Mouse (Mus musculus) spleen, postnatal 4 days (tissue): ENCODE measurements around the gene Wdr26.

Experiments used
- DNase-seq, 2 experiments: peaks; one replicate each; pipeline ENCODE4 v3.0.0; 2022; ENCODE audit warnings: low spot score in 2 of 2

Wdr26 gene

GRCm38 (mm10) chr1:181211920-181212633 lies at the start of gene Wdr26:
Wdr26 (minus strand) TSS chr1:181212001.
- DNase-seq, result peak; percentile 84 to 91

GRCm38 (mm10) chr1:181260949-181261696 lies 49.3 kb upstream of the Wdr26 start:
- peak; percentile 71 to 75 for DNase-seq

- peak in 1 of 2 experiments; percentile 70 for DNase-seq
Measured at GRCm38 (mm10) chr1:181260422-181260821, 48.6 kb upstream of the Wdr26 start.

GRCm38 (mm10) chr1:181259626-181260410 lies 48.0 kb upstream of the Wdr26 start:
- peak in 1 of 2 experiments; percentile 67 for DNase-seq

- no peak for DNase-seq
Measured at GRCm38 (mm10) chr1:181259056-181259455, 47.3 kb upstream of the Wdr26 start.

- peak in 1 of 2 experiments; percentile 64 for DNase-seq
Measured at GRCm38 (mm10) chr1:181258616-181259015, 46.8 kb upstream of the Wdr26 start.

GRCm38 (mm10) chr1:181257585-181258555 lies 46.1 kb upstream of the Wdr26 start:
- peak in 1 of 2 experiments; percentile 74 for DNase-seq

GRCm38 (mm10) chr1:181256689-181257584 lies 45.1 kb upstream of the Wdr26 start:
- peak; percentile 92 to 95 for DNase-seq

GRCm38 (mm10) chr1:181255891-181256688 lies 44.3 kb upstream of the Wdr26 start:
- DNase-seq, result peak; percentile 76 to 88

GRCm38 (mm10) chr1:181255450-181255849 lies 43.6 kb upstream of the Wdr26 start:
- DNase-seq, result peak in 1 of 2 experiments; percentile 73

GRCm38 (mm10) chr1:181251624-181252023 lies 39.8 kb upstream of the Wdr26 start:
- DNase-seq, result no peak

GRCm38 (mm10) chr1:181250961-181251360 lies 39.2 kb upstream of the Wdr26 start:
- no peak for DNase-seq

GRCm38 (mm10) chr1:181249537-181249936 lies 37.7 kb upstream of the Wdr26 start:
- DNase-seq, result no peak

- no peak for DNase-seq
Measured at GRCm38 (mm10) chr1:181247175-181247574, 35.4 kb upstream of the Wdr26 start.

GRCm38 (mm10) chr1:181246487-181247138 lies 34.8 kb upstream of the Wdr26 start:
- no peak for DNase-seq

GRCm38 (mm10) chr1:181245554-181246486 lies 34.0 kb upstream of the Wdr26 start:
- peak; percentile 74 to 82 for DNase-seq

- DNase-seq, result no peak
Measured at GRCm38 (mm10) chr1:181245067-181245466, 33.3 kb upstream of the Wdr26 start.
